Mouse (Mus musculus) midbrain, embryonic 11.5 days (tissue): ENCODE measurements around the gene Pacs1. TPM values are rescaled to one million over a fixed set of nuclear protein-coding genes. Genes with fewer than 3 reads are reported as not detected.

Experiments used
- ATAC-seq: fragments of 200-750 bp; cut with Nextera tagmentation; 2 replicates; pipeline ENCODE4 v1.8.0; 2017; ENCODE audit warnings: moderate TSS enrichment, moderate library complexity; ENCODE audit not compliant: low FRiP score
- DNase-seq: peaks from one replicate; pipeline ENCODE4 v3.0.0; 2015; ENCODE audit warnings: low spot score; ENCODE audit errors: missing footprints
- H3K27ac ChIP-seq: fragments of 300-500 bp; sonication (generic); 2 replicates; pipeline ENCODE4 v1.5.1; 2014; ENCODE audit warnings: low read depth, low read length
- H3K27me3 ChIP-seq: fragments of 300-500 bp; sonication (generic); 2 replicates; pipeline ENCODE4 v1.6.1; 2014; ENCODE audit warnings: mild to moderate bottlenecking, low read length, moderate library complexity, mixed read lengths; ENCODE audit not compliant: control insufficient read depth, insufficient read depth
- H3K36me3 ChIP-seq: fragments of 300-500 bp; sonication (generic); 2 replicates; pipeline ENCODE4 v1.6.1; 2014; ENCODE audit warnings: mild to moderate bottlenecking, low read length, moderate library complexity, mixed read lengths; ENCODE audit not compliant: control insufficient read depth, insufficient read depth
- H3K4me1 ChIP-seq: fragments of 300-500 bp; sonication (generic); 2 replicates; pipeline ENCODE4 v1.6.1; 2014; ENCODE audit warnings: low read length; ENCODE audit not compliant: control insufficient read depth, insufficient read depth
- H3K4me2 ChIP-seq: fragments of 300-500 bp; sonication (generic); 2 replicates; pipeline ENCODE4 v1.6.1; 2014; ENCODE audit warnings: mild to moderate bottlenecking, moderate library complexity
- H3K4me3 ChIP-seq: fragments of 300-500 bp; sonication (generic); 2 replicates; pipeline ENCODE4 v1.5.1; 2014; ENCODE audit warnings: low read depth, low read length
- H3K9ac ChIP-seq: fragments of 300-500 bp; sonication (generic); 2 replicates; pipeline ENCODE4 v1.6.1; 2014; ENCODE audit warnings: low read length
- H3K9me3 ChIP-seq: fragments of 300-500 bp; sonication (generic); 2 replicates; pipeline ENCODE4 v1.6.1; 2016; ENCODE audit warnings: low read length; ENCODE audit not compliant: control insufficient read depth
- WGBS: fragments of 180-500 bp; shearing (Covaris S2); extraction: QIAGEN DNeasy Blood & Tissue Kit; methylation state at CpG from one replicate; pipeline ENCODE4 v1.1.7; 2014; 5-methylcytosine and 5-hydroxymethylcytosine counted together
- polyA plus RNA-seq: library from polyadenylated mRNA; unstranded; fragments of >200 nt; fragmentation: Nextera tagmentation; extraction: Ambion mirVana; gene quantifications from 2 replicates; pipeline ENCODE4 v1.2.1, GENCODE M21; 2014

The Pacs1 gene
- polyA plus RNA-seq, 1 experiment from 2014 or later = 26.1 TPM

GRCm38 (mm10) chr19:5118384-5118698, 154.6 kb downstream of the Pacs1 start, which contains the start of gene Klc2:
Gene Klc2 (minus strand): TSS chr19:5118560.
- WGBS = under 1% methylated on average over 18 of the region's 18 CpGs
- peaks cover 4% of the 10 kb centered on the region; the same call in 1 of the 2 replicates for H3K36me3 ChIP-seq
- DNase-seq (no peak), ATAC-seq (peak; percentile 94)
- no peaks in the 10 kb centered on the region for H3K9me3 ChIP-seq
- peak within 1 kb of the TSS; percentile 82 for H3K9ac ChIP-seq
- peak within 1 kb of the TSS; percentile 87 for H3K4me3 ChIP-seq
- peak within 1 kb of the TSS; percentile 85 for H3K4me2 ChIP-seq
- peak within 1 kb of the TSS; percentile 66 for H3K27ac ChIP-seq
- H3K4me1 ChIP-seq = peaks cover 10% of the 10 kb centered on the region
- peaks cover 2% of the 10 kb centered on the region; the same call in 1 of the 2 replicates for H3K27me3 ChIP-seq

GRCm38 (mm10) chr19:5117494-5118383, 155.2 kb downstream of the Pacs1 start:
- peak; percentile 86 for ATAC-seq

GRCm38 (mm10) chr19:5113783-5114182, 159.1 kb downstream of the Pacs1 start:
- Histone ChIP-seq H3K27me3 (no peaks in the 10 kb centered on the region), H3K4me2 (no peak overlapping the region), H3K9me3 (no peaks in the 10 kb centered on the region), H3K4me1 (peaks cover 9% of the 10 kb centered on the region), H3K36me3 (peaks cover 18% of the 10 kb centered on the region), H3K4me3 (no peak overlapping the region), H3K27ac (no peak overlapping the region), H3K9ac (no peak overlapping the region)
- ATAC-seq (no peak), DNase-seq (peak; percentile 66)
- 96% methylated on average over 7 of the region's 7 CpGs for WGBS

More at GRCm38 (mm10) chr19:5117494-5118383, 155.2 kb downstream of the Pacs1 start:
- Histone ChIP-seq H3K36me3 (peaks cover 4% of the 10 kb centered on the region; the same call in 1 of the 2 replicates), H3K4me2 (peak overlapping the region; percentile 85), H3K27ac (peak overlapping the region; percentile 66), H3K4me3 (peak overlapping the region; percentile 87), H3K9me3 (no peaks in the 10 kb centered on the region), H3K9ac (peak overlapping the region; percentile 82), H3K27me3 (peaks cover 2% of the 10 kb centered on the region; the same call in 1 of the 2 replicates), H3K4me1 (peaks cover 10% of the 10 kb centered on the region)
- DNase-seq = peak; percentile 100
- WGBS = under 1% methylated on average over 77 of the region's 83 CpGs

- Histone ChIP-seq H3K9ac (no peak overlapping the region), H3K36me3 (peaks cover 20% of the 10 kb centered on the region), H3K4me2 (no peak overlapping the region), H3K27ac (no peak overlapping the region), H3K4me1 (peaks cover 7% of the 10 kb centered on the region), H3K27me3 (no peaks in the 10 kb centered on the region), H3K4me3 (no peak overlapping the region), H3K9me3 (no peaks in the 10 kb centered on the region)
- ATAC-seq (no peak), DNase-seq (peak; percentile 78)
- WGBS = 75% methylated on average over 19 of the region's 19 CpGs
These were observed 163.1 kb downstream of the Pacs1 start for GRCm38 (mm10) chr19:5109659-5110453.

GRCm38 (mm10) chr19:5108702-5109101, 164.2 kb downstream of the Pacs1 start:
- H3K4me3 ChIP-seq = no peak overlapping the region
- DNase-seq = no peak
- no peak overlapping the region for H3K27ac ChIP-seq
- 71% methylated on average over 4 of the region's 4 CpGs for WGBS
- no peaks in the 10 kb centered on the region for H3K27me3 ChIP-seq
- H3K9ac ChIP-seq = no peak overlapping the region; the same call in 1 of the 2 replicates
- no peak overlapping the region for H3K4me2 ChIP-seq
- H3K36me3 ChIP-seq = peaks cover 24% of the 10 kb centered on the region
- peaks cover 7% of the 10 kb centered on the region for H3K4me1 ChIP-seq
- no peaks in the 10 kb centered on the region for H3K9me3 ChIP-seq
- ATAC-seq = no peak

- H3K4me3 ChIP-seq = no peak overlapping the region
- H3K9ac ChIP-seq = no peak overlapping the region; the same call in 1 of the 2 replicates
- 23% methylated on average over 5 of the region's 5 CpGs for WGBS
- DNase-seq = peak; percentile 84
- H3K4me1 ChIP-seq = peaks cover 7% of the 10 kb centered on the region
- ATAC-seq = no peak
- H3K27ac ChIP-seq = no peak overlapping the region
- peaks cover 23% of the 10 kb centered on the region for H3K36me3 ChIP-seq
- no peak overlapping the region for H3K4me2 ChIP-seq
- no peaks in the 10 kb centered on the region for H3K9me3 ChIP-seq
- no peaks in the 10 kb centered on the region for H3K27me3 ChIP-seq
These were observed 164.7 kb downstream of the Pacs1 start for GRCm38 (mm10) chr19:5108271-5108575.

- no peak overlapping the region for H3K9ac ChIP-seq
- ATAC-seq = peak; percentile 10; the same call in 1 of the 2 replicates
These were observed 165.2 kb downstream of the Pacs1 start for GRCm38 (mm10) chr19:5107556-5108270.

GRCm38 (mm10) chr19:5106731-5107191, 166.2 kb downstream of the Pacs1 start, which contains the start of gene Rab1b:
Gene Rab1b (minus strand): TSS chr19:5107072.
- Histone ChIP-seq H3K9me3 (no peaks in the 10 kb centered on the region), H3K9ac (peak within 1 kb of the TSS; percentile 91), H3K27ac (peak within 1 kb of the TSS; percentile 85), H3K4me3 (peak within 1 kb of the TSS; percentile 79), H3K4me1 (peaks cover 7% of the 10 kb centered on the region), H3K27me3 (no peaks in the 10 kb centered on the region), H3K4me2 (peak within 1 kb of the TSS; percentile 95), H3K36me3 (peaks cover 27% of the 10 kb centered on the region)
- under 1% methylated on average over 46 of the region's 46 CpGs for WGBS
- peak; percentile 100 for DNase-seq
- ATAC-seq = peak; percentile 95

More at GRCm38 (mm10) chr19:5107556-5108270, 165.2 kb downstream of the Pacs1 start:
- DNase-seq = no peak
- 76% methylated on average over 17 of the region's 18 CpGs for WGBS
- no peak overlapping the region for H3K4me2 ChIP-seq
- peaks cover 26% of the 10 kb centered on the region for H3K36me3 ChIP-seq
- H3K27ac ChIP-seq = no peak overlapping the region
- no peak overlapping the region for H3K4me3 ChIP-seq
- peaks cover 7% of the 10 kb centered on the region for H3K4me1 ChIP-seq
- H3K9me3 ChIP-seq = no peaks in the 10 kb centered on the region
- no peaks in the 10 kb centered on the region for H3K27me3 ChIP-seq
